Mouse (Mus musculus) cerebral cortex, adult 2 months (tissue): ENCODE measurements around the gene Tsfm.

Source experiments
- WGBS: fragments of 180-500 bp; shearing (Covaris S2); methylation state at CpG from one replicate; pipeline ENCODE4 v1.1.7; 2018; 5-methylcytosine and 5-hydroxymethylcytosine counted together

The Tsfm gene

DNA sequence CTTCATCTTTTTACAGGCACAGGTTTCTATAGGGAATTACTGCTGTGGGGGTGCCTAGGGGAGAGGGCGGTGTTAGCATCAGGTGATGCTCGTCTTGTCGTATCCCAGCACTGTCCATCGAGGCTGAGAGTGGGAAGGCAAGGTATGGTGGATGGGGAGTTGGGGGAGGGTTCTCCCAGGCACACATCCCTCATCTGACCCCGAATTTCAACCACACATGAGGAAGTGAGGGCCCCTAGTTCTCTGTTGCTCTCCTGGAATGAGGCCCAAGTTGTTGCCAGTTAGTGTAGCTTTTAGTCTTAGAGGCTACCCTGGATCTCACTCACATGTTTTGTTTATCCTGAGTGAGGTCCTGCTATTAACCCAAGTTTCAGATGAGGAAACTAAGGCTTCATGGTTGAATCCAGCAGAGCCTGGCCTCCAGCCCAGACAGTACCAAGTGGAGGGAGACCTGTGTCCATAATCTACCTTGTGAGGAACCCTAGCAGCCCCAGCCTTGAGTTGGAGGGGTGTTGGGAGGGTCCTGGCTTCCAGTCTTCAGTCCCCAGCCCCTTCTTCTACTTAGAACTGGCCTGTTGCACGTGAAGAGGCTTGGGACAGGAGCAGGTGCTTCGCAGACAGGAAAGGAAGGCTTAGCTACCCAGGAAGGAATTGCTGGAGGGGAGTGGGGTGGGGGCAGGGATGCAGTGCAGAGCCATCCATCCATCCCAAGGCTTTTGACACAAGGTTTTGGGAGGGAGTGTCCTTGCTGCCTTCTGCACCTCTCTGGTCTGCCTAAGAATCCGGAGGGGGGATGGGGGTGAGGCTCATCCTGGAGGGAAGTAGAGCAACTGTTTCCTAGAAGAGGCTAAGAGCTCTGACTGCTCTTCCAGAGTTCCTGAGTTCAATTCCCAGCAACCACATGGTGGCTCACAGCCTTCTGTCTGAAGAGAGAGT is 43.2 kb downstream of the Tsfm start:
- WGBS: 42% methylated on average over 8 of the region's 8 CpGs

- 18% methylated on average over 4 of the region's 4 CpGs for WGBS
These were observed 44.1 kb downstream of the Tsfm start for GRCm38 (mm10) chr10:126986541-126986961.

- 83% methylated on average over 9 of the region's 9 CpGs for WGBS
These were observed 45.1 kb downstream of the Tsfm start for GRCm38 (mm10) chr10:126985579-126985978.

DNA sequence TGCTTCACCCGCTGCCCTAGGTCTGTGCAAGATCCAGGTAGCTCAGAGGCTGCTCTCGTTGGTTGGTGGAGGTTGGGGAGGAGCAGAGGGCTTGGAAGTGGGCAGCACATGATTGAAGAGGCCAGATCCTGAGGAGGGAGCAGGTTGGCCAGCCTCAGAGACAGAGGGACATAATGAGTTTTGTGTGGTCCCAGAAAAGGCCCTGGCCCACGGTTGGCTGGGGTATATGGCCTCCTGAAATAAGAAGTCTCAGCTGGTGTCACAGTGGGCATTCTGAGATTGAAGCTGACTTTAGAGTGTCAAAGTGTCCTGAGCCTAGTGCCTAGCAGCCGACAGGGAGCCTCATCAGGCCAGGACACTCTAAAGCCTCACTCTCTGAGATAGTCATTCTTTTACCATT is 45.5 kb downstream of the Tsfm start:
- WGBS: 47% methylated on average over 4 of the region's 4 CpGs

- 6% methylated on average over 5 of the region's 5 CpGs for WGBS
These were observed 46.2 kb downstream of the Tsfm start for GRCm38 (mm10) chr10:126984189-126985004.

DNA sequence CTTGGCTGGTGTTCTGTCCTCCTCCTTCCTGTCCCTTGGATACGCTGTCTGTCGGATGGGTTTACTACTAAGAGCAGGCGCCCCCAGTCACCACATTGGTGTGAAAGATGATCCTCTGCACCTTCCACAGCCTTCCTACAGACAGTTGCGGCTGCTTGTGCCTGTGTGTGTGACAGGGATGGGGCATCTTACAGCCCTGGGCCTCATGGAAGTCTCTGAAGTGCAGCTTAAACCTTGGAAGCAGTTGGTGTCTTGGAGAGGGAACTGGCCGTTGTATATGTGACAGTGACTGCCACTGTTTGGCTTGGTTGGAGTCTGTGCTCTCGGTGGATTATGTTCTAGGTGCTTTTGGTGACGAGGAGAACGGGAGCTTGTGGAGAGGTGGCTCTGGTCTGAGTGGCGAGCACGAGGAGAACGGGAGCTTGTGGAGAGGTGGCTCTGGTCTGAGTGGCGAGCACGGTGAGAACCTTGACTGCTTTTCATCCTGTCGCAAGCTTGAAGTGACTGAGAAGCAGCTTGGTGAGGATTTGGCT is 47.4 kb downstream of the Tsfm start:
- WGBS: 9% methylated on average over 14 of the region's 14 CpGs

DNA sequence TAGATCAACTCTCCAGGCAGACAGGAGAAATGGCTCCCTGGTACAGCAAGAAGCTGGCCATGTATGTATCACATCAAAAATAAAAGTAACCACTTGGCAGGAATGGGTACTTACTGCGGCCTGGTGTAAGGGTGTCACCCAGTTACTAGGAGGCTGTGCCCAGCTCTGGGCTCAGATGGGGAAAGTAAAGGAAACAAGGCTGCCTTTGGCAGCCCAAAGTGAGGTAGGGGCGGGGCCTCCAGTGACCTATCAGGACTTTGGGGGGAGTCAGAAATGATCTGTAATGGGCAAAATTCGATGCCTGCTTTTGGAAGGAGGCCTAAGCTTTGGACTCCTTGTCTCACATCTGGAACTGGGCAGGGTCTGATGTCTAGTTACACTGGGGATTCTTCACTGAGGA is 48.9 kb downstream of the Tsfm start:
- 31% methylated on average over 3 of the region's 3 CpGs for WGBS

DNA sequence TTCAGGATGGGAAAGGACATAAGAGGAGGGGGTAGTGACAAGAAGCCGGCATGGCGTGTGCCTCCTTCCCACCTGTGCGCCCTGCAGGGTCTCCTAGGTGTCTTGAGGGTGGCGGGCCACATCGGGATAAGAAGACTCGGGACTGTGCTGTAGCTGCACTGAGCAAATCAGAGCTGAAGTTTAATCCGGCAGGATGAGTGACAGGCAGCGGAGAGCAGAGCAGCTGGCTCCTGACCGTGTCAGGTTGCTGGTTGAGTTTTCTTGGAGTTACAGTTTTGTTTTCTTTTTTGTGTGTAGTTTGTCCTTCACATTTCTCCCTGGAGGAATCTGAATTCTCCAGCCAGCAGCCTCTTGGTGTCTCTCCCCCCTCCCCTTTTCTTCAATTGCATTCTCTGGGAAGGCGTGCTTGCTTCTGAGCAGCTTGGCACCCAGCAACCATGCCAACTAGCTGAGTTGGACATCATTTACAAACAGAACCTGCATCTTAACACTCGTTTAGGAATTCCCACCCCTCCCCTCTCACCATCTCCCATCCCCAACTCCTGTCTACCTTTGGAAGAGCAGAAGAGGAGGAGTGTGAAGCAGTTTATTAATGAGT is 49.6 kb downstream of the Tsfm start:
- WGBS: 6% methylated on average over 11 of the region's 11 CpGs

DNA sequence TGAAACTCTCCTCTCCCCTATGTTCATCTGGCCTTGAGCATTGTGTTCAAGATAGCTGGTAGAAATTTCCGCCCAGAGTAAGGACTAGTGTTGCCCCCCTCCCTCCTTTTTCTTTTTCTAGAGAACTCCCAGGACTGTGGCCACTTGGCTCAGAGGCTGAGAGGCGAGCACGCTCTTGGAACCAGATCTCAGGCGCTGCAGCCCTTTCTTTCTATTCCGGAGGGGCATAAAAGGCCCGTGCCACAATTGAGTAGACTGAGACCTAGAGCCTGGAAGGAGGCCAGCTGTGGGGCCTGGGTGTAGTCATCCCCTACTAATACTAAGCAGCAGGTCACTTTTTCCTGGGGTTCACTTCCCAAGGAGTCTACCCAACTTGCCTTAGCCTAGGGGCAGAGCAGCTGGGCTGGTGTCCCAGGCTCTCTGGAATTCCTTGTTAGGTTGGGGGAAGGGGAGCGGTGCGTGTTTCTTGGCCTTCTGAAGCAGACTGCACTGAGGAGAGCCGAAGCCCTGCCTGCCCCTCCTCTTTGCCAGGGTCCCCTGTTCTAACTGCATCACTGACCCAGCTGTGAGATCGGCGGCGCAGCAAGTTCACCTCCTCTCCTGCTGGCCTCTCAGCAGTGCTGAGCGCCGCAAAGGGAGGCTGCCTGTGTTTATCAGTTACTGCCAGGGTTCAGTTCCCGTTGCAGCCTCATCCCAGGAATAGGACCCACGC is 50.3 kb downstream of the Tsfm start:
- WGBS: 2% methylated on average over 16 of the region's 16 CpGs

GRCm38 (mm10) chr10:126979636-126980151 is 50.9 kb downstream of the Tsfm start:
- WGBS: 1% methylated on average over 55 of the region's 57 CpGs

GRCm38 (mm10) chr10:126979121-126979635 is 51.5 kb downstream of the Tsfm start:
- under 1% methylated on average over 50 of the region's 62 CpGs for WGBS

GRCm38 (mm10) chr10:126978277-126978994 is 52.2 kb downstream of the Tsfm start, which contains the start of gene Ctdsp2:
TSS of gene Ctdsp2 (plus strand) at chr10:126978717.
- under 1% methylated on average over 55 of the region's 56 CpGs for WGBS

DNA sequence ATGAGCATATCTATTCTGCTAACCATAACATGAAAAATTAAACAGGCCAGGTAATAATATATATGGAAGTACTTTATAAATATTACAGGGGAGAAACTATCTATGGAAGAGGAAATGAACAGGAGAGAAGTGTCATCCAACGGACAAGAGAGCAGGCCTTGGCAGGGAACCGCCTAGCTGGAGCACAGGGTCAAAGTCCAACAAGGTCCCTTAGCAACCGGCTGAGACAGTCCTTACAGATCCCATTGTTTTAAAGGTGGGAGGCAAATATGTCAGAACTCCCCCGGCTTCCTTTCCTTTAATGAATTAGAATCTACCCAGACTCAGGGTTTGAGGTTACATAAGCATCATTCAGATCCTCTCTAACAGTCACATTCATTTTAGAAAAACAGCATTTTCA is 53.6 kb downstream of the Tsfm start:
- 56% methylated on average over 4 of the region's 4 CpGs for WGBS

GRCm38 (mm10) chr10:126975706-126976105 is 54.9 kb downstream of the Tsfm start:
- 84% methylated on average over 6 of the region's 6 CpGs for WGBS

DNA sequence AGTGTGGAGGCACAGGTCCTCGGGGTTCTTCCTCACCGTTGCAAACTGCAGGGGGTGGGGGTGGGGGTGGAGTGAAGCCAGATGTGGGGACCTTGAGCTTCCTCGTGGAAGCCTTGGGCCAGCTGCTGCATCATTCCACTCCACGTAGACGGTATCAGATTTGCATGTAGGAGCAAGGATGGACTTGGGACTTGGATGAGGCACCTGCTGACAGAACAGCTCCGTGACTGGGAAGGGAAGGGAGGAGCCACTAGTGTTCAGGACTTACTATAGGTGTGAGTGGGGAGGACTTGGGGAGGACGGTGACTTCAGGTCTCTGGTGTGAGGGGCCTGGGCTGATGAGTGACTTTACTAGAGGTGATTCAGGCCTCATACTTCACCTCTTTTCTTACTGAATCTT is 57.7 kb downstream of the Tsfm start:
- 44% methylated on average over 7 of the region's 7 CpGs for WGBS

GRCm38 (mm10) chr10:126972051-126972725 is 58.5 kb downstream of the Tsfm start:
- WGBS: 51% methylated on average over 13 of the region's 13 CpGs

- WGBS: 58% methylated on average over 12 of the region's 12 CpGs
These were observed 59.1 kb downstream of the Tsfm start for GRCm38 (mm10) chr10:126971363-126972050.

DNA sequence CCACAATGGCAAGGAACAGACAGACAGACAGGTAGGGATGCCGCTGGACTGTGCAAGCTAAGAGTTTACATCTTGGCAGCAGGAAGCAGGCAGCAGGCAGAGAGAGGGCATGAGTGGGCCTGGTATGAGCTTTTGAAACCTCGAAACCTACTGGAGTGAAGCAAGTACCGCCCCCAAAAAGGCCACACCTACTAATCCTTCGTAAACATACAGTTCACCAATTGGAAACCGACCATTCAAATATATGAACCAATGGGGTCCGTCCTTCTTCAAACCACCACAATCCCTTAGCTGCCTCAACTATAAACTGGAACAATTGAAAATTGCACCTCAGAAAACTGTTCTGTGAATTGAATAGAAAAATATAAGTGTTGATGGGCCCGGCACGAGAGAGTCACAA is 66.8 kb downstream of the Tsfm start:
- WGBS: 85% methylated on average over 8 of the region's 8 CpGs

DNA sequence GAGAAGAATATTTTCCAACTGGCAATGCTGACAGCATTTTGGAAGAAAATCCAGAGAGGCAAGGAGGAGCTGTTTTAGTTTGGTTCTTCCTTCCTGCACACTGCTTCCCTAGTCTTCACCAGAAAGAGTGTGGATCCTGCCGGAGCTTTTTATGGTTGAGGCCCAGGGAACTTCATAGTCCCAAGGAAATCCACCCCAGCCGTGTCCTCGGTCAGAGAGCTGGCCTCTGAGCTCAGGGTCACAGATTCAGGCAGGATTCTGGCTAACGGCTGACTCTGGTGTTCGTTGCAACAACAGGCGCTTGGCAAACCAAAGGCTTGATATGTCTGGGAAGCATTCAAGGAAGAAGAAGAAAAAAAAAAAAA is 67.7 kb downstream of the Tsfm start:
- WGBS: 27% methylated on average over 6 of the region's 6 CpGs
